Mouse (Mus musculus): ENCODE results near the gene Osr1.

The Osr1 gene

DNA sequence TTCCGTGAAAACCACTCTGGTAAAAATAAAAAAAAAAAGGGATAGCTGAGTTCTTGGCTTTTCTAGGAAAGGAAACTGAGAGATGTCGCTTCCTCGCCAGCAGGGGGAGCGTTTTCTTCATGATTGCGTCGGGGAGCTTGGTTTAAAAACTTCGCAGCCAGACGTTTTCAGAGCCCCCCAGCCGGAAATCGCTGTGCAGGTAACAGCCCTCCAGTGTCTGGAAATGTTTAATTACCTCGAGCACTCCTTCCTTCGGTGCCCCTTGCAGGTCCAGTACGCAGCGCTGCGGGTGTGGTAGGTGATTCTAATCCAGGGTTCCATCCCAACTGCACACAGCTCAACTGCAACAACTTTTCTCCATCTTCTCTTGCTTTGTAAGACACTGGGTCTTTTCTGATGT lies at the start of gene Osr1:
Osr1 (plus strand) TSS at position 146 of the 400 bp plus-strand sequence.
- DNase-seq (ENCODE audit: low read depth) = peak; percentile 38

DNA sequence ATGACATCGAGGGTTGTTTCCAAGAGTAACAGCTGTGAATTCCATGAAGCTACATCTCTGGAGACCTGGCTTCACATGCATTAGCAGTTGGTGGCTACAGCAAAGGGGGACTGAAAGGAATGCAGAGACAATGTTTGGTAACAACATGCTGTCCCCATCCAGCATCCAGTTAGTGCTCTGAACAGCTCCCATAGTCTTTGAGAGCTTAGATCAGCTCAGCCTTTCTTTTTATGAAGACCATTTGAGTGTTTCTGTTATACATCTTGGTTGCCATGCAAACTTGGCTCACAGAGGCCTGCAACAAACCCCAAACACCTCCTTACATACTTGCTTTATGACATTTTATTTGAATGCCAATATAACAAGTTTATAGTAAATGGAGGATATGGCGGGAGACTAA lies 19.6 kb upstream of the Osr1 start:
- DNase-seq (ENCODE audit: low read depth) = no peak

DNA sequence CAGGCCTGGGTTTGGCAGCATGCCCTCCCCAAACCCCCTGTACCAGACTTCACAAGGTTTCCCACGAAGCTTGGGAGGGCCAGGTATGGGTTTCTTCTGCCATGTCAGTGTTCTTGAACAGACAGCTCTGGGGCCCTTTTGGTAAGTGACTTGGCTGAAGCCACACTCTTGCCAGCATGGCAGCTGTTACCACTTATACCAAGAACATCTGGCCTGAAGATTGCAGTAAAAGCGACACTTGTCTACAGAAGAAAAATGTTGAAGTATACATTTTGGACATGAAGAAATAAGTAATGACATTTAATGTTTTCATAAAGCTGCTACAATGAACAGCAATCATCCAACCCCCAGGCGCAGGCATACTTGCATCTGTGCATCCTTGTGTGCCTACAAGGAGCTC lies 5.0 kb upstream of the Osr1 start:
- no peak for DNase-seq (ENCODE audit: low read depth)

DNA sequence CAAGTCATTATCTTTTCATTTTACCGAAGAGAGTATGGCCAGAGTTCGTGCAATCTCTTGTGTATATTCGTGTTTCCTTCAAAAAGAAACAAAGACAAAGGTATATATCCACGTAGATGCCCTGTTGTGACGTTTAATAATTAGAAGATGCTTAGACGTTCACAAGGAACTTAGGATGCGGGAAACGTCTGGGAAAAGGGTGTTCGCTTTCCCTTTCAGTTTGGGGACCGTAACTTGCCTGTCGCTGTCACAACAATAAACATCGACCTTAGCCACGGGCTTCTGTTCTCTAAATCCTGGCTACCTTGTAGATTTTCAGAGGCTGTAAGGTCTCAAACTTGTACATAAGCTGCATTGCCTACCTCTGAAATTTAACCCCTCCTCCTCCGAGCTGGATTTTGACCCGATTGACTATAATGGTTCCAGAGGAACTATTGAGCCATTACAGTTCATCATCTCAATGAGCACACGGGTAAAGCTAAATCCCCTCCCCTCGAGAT lies 630 bp downstream of the Osr1 start:
- no peak for DNase-seq (ENCODE audit: low read depth)

DNA sequence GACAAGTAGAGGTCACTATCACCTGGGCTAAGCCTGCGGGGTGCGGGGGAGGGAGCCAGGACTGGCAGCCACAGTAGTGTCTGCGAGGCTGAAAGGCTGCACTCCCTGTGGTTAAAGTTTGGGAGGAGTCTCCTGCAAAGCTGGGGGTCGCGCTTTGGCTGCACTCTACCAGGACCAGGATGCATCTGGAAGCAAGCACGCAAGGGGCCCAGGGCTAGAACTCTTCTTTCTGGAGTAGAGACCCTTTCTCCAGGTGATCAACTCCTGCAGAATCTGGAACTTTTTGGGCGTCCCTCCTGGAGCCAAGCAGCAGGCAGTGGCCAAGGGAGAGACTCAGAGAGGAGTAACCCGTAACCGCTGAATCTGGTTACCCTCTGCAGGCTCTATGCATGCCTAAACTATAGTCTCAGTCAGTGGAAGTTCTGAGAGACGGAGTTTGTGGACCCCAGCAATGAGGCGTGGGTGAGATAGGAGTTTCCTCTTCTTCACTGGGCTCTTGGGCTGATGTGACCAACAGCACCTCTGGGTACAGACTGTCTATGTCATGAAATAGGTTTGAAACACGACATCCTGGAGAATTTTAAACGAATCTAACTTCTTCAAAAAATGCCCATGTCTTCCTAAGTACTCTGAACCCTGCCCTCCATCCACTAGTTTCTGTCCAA lies 1.5 kb downstream of the Osr1 start:
- DNase-seq (ENCODE audit: low read depth) = no peak

DNA sequence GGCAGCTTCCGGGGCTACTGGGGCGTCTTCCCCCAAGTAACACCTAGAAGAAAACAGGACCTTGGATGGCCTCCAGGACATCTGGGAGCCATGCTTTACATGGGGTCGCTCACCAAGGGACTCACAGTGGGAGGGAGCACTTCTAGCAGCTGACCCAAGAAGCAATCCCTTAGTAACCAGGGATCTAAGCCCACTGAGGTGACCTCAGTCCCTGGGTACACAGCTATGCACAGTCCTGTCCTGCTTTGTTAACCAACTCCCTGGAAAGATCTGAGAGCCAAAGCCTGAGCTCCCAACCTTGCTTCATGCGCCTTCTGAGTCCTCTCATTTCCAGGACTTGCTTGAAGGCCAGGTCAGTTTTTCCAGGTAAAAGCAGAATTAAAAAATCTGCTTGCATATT lies 2.1 kb downstream of the Osr1 start:
- DNase-seq (ENCODE audit: low read depth) = no peak

DNA sequence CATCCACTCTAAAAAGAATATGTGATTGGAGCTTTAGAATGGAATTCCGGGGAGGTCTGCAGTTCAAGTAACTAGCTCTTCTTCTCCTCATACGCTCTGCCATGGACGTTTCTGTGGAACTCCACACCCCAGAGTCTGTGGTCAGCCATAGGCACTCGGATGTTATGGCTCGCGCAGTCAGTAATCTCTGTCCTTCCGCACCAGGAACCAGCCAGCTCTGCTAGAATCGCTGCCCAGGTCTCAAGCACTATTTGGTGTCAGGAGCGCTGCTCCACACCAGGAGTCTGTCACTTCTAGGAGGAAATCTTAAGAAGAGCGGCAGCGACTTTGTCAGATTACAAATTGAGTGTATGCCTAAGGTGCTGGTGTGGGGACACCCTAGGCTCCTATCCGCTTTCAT lies 3.8 kb downstream of the Osr1 start:
- DNase-seq (ENCODE audit: low read depth) = no peak

DNA sequence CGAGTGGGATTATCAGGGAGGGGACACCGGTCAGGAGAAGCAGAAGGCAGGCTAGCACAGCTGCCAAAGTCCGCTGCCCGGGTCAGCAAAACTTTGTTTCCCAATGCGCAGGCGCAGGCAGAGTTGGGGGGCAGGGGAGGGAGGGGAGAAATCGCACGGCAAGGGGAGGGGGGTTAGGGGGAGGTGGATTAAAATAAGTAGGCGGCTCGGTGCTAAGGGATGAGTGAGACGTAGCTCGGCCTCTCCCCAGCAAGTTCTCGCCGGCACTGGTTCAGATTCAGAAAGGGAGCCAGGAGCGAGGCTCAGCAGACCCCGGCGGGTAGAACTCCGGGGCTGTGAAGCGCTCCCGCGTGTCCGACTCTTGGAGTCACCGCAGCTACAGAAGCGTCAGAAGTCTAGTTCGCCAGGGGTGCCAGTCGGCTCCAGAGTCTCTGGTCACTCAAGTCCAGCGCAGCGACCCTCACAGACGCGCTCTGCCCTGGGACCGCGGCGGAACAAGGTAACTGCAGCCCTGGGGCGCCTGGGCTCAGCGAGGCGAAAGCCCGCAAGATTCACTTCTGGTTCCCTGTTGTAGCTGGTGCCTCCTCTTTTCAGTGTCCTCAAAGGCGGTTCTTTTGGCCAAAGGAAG lies 4.4 kb downstream of the Osr1 start:
- no peak for DNase-seq (ENCODE audit: low read depth)

DNA sequence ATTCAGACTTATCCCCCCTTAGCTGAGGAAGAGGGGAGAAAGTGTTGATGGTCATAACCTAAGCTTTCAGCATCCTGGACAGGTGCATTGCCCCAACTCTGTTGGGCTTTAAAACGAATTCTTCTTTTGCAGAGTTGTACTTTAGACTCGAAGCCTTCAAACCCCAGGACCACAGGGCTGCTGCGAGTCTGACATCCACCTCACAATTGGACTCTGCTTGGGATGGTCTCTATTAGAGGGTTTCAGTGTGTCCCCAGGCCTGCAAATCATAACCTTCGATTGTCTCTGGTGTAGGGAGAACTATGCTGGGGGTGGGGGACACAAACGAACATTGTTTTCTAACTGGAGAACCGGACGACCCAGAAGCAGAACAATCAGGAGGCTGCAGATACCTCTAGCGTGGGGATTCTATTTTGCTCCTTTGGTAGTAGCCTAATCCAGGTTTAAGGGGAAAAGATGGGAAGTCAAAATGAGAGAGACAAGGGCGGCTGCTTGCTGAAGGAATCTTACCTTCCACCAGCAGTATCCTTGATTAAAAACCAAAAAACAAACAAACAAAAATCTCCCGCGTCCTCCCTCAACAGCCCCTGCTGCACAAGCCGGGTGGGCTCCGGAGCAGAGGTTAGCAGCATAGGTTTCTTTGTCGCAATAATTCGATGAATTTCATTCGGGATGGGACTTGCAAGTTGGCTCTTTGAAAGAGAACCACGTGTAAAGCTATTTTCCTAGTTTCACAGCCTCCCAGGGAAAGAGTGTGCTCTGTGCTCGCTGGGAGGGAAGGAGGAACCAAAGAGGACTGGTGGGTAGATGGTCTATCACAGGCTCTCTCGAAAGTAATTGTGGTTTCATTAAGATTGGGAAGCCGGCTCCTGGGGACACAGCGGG lies 5.5 kb downstream of the Osr1 start:
- DNase-seq (ENCODE audit: low read depth) = no peak

DNA sequence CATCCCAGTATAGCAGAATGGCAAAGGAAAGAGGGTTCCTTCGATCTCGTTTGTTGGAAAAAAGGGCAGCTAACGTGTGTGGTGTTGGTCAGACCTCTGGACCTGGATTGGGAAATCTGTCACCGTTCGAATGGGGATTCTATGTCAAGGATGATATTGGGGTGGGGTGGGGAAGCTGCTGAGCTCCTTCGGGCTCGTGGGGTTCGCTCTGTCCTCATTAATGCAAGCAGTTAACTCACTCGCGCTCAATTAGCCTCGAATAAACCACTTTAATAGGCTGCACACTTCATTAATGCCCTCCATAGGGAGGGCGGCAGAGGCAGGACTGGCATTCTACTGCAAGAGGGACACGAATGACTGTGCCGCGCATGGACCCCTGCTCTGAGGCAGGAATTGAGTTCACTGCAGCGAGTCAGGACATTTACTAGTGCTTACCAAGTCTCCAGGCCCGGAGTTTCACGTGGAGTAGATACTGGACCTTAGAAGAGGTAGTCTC lies 6.2 kb downstream of the Osr1 start:
- DNase-seq (ENCODE audit: low read depth) = no peak

DNA sequence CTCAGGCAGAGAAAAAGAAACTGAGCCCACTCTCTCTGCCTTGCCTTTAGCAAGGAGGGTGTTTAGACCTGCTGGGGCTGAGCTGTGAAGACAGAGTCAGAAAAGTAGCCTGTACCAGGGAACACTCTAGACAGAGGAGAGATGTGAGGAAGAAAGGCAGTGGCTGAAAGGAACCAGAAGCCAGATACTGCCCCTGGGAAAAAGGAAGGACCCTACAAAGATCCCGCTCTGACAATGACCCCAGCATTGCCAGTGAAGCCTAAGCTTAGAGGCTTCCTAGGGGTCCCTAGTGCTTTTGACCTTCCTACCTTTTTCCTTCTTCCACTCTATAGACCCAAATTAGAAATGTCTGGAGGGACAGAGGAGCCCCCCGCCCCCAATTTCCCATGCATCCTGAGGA lies 7.7 kb downstream of the Osr1 start:
- no peak for DNase-seq (ENCODE audit: low read depth)

DNA sequence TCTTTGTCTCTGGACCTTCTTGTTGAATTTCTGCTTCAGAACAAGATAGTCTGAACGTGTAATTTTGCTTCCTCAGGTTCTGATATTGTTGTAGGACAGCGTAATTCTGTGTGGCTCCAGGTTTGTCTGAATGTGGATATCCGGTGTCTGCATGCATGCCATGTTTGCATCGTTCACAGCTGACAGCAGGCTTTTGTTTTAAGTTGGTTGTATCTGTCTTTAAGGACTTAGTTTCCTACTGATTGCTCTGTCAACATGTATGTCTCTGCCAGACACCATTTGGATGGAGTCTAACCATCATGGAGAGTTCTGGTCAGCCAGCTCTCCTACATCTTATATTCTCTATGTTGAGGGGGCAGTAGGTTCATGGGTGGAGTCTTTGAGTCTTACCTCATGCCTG lies 8.7 kb downstream of the Osr1 start:
- DNase-seq (ENCODE audit: low read depth) = no peak

DNA sequence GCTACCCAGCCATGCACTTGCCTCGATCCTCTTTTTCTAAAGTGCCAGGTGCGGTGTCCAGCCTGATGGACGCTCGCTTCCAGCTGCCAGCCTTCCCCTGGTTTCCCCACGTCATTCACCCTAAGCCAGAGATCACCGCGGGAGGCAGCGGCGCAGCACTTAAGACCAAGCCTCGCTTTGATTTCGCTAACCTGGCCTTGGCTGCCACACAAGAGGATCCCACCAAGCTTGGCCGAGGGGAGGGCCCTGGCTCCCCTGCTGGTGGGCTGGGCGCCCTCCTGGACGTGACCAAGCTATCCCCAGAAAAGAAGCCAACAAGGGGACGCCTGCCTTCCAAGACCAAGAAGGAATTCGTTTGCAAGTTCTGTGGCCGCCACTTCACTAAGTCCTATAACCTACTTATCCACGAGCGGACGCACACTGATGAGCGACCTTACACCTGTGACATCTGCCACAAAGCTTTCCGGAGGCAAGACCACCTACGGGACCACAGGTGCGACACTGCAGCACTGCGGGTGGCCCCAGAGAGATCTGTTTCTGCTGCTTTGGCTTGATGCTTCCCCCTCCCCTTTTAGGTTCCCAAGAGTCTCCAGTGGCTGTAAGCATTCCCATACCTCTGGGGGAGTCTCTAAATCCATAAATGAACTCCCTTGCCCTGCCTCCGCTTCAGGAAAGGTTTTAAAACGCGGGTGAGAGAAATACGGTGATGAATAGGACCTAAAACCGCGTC lies 9.6 kb downstream of the Osr1 start:
- DNase-seq (ENCODE audit: low read depth) = no peak

DNA sequence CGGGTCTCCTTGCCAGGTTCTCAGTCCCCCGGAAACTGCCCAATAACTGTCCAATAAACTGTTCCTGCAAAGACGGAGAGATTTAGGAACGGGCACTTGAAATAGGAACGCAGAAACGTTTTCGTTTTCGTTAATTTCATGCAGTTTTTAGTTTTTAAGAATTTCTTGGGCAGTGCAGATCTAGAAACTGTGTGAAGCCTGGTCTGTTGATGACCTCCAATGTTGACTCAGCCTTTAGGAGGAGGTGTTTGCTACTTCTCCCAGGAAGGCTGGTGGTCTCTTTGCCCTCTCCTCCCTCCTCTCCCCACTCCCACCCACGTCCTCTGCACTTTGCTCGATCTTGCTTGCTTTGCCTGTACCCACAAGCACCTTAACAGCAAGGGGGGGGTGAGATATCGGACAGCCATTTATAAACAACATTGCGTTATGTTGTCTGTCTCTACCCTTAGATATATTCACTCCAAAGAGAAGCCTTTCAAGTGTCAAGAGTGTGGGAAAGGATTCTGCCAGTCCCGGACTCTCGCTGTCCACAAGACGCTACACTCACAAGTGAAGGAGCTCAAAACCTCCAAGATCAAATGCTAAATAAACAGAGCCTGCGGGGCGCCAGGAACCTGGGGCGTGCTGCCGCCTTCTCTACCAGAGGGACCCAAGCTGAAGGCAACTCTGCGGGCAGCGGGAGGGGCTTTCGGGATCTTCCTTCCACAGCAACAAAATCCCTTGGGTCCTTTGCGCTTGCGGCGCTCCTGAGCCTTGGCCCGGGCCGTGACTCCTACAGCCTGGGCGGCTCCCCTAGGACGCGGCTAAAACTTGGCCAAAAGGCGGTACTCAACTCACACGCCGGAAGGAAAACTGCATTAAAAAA lies 10.4 kb downstream of the Osr1 start:
- DNase-seq (ENCODE audit: low read depth) = no peak

DNA sequence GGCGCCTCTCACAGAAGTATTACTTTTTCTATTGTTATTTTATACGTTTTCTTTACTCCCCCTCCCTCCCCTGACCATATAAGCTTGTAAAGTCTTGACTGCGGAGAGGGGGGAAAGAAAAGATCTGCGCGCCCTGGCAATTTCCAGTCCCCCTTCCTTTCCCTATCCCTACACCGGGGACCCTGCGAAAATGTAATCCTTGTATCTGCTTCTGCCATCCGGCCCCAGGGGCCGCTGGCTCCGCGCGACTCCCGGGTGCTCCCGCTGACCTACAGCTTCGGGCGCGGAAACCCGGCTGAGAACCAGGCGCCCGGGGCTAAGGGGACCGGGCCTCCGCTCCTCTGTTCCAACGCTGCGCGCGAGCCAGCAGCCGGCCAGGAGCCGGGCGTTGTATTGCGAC lies 11.1 kb downstream of the Osr1 start:
- DNase-seq (ENCODE audit: low read depth) = no peak

DNA sequence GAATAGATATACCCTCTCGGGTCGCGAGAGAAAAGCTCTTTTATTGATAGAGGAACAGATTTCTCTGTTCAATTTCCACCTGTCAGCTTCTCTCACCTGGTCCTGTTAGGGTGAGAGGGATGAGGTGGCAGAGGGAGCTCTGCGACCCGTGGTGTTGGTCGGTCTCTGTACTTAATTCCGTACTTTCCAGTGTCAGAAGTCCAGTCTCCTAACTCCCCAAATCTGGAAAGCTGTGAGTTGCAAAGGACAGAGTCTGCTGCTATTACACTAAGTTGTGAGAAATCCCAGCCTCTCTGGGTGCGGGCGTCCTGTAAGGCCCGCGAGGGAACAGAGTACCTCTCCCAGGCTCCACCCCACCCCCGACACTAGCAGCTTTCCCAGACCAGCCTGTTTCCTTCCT lies 11.6 kb downstream of the Osr1 start:
- DNase-seq (ENCODE audit: low read depth) = no peak

DNA sequence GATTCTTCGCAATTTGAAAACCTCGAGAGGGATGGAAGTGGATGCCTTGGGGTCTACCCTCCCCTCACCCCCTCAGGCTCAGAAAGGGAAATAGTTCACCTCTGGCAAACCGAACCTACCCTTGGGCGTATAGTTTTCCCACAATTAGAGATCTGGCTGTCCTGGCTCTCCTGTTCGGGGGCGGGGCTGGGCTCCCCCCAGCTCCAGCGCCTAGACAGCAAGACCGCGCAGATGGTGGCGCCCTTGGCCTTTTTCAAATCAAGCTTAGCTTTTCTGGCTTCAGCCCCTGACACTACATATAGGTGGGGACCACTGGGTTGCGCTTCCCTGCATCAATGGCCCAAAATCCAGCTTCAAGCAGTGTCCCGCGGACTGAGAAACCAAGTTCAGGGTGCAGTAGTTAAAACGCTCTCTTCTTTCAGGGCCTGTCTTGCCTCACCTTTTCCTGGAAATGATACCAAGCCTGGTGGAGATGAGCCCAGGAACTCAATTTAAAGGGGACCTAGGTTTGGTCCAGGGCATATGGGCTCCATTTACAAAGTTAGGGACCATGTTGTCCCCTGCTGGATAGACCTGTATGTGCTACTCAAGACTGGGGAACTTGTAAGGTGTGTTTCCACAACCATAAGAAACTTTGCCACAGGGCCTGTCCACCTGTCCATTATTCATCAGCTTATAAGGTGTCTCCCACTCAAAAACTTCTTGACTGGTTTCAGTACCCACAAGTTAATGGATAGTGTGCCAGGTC lies 12.5 kb downstream of the Osr1 start:
- DNase-seq (ENCODE audit: low read depth) = no peak

DNA sequence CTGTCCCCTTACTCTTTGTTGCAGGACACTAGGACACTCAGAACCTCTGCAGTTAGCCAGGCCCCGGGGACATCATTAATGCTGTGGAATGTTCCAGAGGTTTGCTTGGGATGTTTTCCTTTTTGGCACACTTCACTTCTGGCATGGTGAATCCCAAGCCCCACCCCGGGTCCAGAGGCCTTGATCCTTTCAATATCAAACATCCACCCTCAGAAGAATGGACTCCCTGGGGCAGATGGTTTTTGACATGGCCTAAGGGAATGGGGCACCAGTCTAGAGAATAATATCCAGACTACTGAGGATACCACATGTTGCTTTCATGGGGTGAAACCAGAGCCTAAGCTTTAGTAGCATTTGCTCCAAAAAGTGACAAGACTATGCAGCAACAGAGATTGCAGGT lies 13.5 kb downstream of the Osr1 start:
- DNase-seq (ENCODE audit: low read depth) = no peak

DNA sequence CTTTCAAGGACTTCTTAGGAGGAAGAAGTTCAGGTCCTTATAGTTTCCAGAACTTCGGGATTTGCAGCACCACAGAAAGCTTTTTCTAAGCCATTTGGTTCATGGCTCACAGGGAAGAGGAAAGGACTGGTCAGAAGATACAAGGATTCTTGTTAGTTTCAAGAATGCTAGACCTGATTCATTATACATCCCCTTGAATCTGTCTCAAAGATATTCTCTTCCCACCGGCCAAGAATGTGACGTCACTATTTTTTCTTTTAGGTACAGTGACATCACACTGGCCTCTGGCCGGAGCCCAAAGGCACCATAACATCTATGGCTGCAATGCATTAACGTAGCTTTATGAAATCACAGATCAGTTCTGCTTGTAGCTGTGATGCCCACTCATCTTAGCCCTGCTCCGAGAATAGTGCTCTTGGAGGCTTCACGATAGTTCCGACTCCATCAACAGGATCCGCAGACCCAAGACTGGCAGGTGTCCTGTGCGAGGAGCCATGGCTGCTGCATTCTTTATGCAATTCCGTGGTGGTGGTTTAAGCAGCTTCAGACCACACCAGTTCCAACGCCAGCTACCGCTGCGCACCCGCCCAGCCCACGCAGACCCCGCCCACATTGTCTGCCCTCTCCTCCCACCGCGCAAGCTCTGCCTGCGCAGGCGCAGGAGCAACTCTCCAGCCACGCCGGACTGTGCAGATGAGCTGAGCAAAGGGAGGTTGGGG lies 14.6 kb downstream of the Osr1 start:
- no peak for DNase-seq (ENCODE audit: low read depth)

DNA sequence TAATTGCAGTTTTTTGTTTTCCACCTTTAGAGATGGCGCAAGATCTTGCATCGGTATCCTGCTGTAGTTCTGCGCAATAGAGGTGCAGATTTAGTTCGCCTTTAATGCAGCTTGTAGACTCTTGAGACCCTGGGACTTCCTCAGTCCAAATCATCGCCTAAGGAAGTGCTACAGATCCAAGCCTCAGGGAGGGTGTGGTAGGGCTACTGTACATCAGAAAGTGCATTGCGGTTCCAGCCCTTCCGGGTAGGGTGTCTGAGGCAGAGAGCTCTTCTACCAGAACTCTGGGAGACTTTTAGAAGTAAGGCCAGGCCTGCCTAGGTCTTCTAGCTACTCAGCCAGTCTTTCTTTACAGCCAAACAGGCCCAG lies 15.2 kb downstream of the Osr1 start:
- no peak for DNase-seq (ENCODE audit: low read depth)
